Mouse (Mus musculus) embryo, embryonic 10.5 days (tissue): Measurements from ENCODE around the gene Trpc7.
A peak's percentile ranks its signal among the peaks of the same experiment; 100 is the strongest.

Experiments used
- DNase-seq: peaks from one replicate; pipeline ENCODE4 v3.0.0-alpha.2; 2015; ENCODE audit warnings: low spot score

The Trpc7 gene

DNA sequence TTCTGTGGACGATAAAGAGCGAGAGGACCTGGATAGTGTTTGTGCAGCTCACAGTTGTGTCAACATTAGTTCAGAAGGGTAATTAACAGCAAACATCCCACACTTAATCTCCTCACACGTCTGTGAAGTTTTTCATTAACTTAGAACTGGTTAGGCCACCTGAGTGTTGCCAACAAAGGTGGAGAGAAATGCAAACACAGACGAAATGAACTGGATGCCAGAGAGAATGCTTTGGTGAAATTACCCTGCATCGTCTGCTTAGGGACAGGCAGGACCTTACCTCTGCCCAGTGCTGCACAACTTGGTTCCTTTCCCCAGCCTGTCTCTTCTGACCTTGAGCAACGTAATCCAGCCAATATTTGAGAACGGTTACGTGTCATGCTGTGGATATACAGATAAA, 148.2 kb downstream of the Trpc7 start:
- DNase-seq = no peak

DNA sequence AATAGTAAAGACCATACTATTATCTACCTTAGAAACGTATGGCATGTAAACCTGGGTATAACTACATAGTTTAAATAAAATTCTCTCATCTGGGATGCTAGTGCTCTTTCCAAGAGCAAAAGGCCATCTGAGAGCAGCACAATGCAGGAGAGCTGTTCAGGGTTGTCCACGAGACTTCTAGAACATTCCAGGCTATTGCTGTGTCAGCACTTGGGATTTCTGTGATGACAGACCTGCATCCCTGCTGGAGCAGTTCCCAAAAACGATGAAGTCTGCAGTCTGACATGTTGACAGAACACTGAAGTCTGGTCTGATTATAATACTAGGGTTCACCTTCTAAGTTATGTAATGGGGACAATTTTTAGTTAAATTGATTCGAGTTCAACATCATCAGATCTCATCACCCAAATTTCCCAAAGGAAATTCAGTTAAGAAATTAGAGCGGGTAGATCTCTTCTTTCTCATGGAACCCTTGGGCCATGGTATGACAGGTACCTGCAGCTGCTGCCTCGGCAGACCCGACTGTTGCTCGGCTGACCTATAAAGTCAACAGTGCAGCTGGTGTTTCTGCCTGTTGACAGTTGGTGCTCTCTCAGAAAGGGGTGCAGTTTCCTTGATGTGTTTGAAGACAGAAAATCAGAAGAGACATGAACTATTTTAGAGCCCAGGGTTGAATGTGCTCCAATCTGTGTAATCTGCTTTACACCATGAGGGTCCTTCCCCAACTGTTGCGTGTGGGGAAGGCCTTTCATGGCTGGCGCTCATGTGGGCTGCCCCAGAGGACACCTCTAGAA, 148.9 kb downstream of the Trpc7 start:
- DNase-seq = no peak

DNA sequence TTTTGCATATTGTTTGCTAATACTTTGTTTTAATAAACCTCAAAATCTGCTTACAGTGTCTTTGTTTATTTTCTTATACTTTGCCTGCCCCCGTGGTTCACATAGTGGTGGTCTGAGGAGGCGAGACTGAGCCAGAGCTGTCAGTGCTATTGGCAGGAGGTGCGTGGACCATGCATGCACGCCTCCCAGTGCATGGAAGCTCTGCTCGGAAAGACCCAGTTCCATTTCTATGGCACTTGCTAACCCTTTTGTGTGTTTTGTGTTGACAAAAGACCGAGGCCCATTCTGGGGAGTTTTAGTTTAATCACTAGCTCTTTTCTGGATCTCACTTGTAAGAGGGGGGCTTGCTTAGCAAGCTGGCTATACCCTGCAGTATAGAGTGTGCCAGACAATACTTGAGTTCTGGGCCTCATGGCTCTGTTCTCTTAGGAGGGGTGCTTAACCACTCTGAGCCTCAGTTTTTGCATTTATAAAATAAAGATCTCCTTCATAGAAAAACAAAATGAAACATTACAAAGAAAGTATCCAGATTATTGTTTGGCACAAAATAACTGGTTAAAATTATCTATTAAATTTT, 153.4 kb downstream of the Trpc7 start:
- DNase-seq = no peak

DNA sequence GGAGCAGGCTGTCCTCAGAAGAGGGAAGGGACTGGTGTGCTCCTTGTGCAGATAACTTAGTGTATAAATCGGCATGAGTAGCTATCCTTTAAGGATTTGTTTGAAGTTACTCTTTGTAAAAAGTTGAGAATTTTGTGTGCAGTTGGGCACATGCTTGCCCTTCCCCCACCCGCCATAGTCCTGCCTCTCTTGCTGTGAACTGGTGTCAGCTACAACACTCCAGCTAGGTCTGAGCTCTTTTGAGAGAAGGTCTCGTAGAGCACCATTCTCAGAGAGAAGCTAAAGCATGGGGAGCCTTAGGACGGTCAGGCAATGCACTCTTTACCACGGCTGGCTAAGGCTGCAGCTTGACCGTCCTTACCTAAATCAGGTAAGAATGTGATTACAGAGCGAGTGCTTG, 154.1 kb downstream of the Trpc7 start:
- DNase-seq = no peak

DNA sequence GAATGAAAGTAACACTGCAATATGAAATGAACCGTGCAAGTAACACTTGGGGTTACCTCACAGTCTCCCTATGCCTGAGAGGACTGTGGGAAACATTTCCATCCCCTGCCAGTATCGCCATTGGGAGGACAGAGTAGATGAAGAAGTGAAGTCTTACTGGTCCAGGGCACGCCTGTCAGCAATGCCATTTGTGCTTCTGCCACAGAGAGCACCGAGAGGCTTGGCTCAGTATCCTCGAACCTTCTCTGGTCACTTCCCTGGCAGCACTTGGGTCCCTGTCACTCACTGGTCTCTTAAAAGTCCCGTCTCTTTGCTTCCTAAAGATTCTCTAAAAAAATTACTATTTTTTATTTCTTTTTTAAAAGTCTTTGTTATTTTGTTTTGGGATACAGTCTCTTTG, 155.3 kb downstream of the Trpc7 start:
- no peak for DNase-seq

DNA sequence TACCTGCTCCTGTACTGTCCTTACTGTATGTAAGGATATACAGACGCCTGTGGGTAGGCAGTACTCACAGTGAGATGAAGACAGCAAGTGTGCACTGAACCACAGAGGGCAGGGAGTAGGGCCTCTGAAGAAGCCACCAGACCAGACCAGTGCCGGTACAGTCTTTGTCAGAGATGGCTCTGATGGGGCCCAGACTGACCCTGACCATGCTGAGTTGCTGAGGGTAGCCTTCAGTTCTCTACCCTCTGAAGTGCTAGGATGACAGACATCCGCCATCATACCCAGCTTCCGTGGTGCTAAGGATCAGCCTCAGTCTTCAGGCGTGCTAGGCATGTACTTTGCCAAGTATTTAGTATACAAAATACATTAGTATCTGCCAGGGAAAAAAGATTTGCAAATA, 156.2 kb downstream of the Trpc7 start:
- DNase-seq = no peak

DNA sequence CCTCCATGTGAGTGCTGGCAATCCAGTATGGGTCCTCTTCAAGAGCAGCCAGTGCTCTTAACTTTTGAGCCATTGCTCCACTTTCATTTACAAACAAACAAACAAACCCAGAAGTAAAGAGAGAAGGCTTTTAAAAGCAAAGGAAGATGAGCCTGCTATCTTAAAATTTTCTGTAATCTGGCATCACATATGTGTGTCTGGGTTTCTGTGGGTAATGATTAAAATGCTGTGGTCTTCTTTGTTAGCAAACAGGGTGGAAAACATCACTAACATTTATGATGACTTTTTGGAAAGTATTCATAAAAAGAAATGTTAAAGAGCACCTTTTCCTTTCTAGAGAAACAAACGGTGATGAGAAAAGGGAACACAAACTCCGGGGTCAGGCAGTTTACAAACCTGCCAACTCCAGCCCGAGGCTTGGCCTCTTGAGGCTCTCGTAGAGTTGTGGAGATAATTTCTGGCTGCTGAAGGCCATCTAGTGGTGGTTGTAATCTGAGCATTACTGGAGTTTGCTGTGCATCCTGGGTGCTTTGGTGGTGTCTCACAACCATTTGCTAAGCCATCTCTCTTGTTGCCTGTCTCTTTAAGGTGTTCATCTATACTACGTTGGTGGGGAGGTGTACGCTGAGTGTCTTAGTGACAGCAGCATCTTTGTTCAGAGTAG, 160.4 kb downstream of the Trpc7 start:
- peak; percentile 48 for DNase-seq

DNA sequence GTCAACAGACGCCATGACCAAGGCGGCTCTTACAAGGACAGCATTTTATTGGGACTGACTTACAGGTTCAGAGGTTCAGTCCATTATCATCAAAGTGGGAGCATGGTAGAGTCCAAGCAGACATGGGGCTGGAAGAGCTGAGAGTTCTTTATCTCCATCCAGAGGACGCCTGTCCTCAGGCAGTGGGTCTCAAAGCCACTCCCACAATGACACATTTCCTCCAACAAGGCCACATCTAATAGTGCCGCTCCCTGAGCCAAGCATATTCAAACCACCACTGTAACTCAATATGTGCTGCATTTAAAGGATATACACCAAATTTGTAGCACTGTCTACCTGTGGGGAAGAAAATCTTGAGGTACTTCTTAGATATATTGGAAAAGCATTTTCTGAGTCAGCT, 161.2 kb downstream of the Trpc7 start:
- DNase-seq = no peak

DNA sequence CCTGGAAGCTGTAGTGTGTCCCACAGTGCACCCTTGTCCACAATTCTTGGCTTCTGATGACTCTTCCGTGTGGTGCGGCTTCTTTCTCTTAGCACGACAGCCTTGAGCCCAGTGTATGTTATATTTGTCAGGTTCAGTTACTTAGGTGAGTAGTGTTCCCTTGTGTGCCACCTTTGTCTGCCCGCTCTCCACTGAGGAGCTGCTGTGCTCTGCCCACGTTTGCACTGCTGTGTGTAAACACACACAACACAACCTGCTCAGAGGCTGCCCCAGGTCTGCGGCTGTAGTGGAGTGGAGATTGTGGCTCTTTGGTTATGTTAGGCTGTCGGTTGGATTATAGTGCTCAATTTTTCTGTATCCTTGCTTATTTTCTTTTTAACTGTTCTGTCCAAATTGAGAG, 166.7 kb downstream of the Trpc7 start:
- no peak for DNase-seq

DNA sequence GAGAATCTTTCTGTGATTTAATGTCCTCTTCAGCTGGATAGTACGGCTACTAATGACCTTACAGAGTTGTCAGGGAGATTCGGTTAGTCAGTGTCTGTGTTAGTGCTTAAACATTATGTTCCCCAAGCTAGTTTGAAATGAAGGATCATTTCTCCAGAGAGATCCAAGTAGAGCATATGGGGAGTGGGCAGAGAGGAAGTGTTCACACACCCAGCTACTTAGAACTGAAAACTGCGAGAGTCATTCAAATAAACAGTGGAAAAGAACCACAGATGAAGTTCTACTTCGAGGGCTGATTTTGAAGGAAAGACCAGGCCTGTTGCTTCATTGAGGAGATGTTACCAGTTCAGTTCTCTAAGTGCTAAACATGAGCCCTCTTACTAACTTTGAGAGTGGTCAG, 169.2 kb downstream of the Trpc7 start:
- DNase-seq = no peak
